Mouse (Mus musculus): ENCODE measurements at regions not wholly inside any gene's neighbourhood (a gene's known extent, or its start where the extent isn't known, plus 50 kb on each side); places are given as distances from the start of the nearest gene placed in this dataset.
"Not testable (repeated sequence)": the region's sequence is repeated elsewhere in the genome, so short reads cannot be mapped to it uniquely, and the experiment has no call there.

- H3K27ac ChIP-seq (ENCODE audit: low read depth, low read length) = no peak overlapping the region
- no peaks in the 10 kb centered on the region for H3K4me1 ChIP-seq (ENCODE audit: insufficient read depth)
- ATAC-seq (no peak), DNase-seq (no peak)
- no peaks in the 10 kb centered on the region for H3K27me3 ChIP-seq (ENCODE audit: insufficient read depth, low read length)
- H3K9me3 ChIP-seq (ENCODE audit: low read length) = no peaks in the 10 kb centered on the region
- H3K4me3 ChIP-seq (ENCODE audit: low read depth, low read length) = no peak overlapping the region
- no peak overlapping the region for H3K4me2 ChIP-seq (ENCODE audit: low read depth)
- TF ChIP-seq CTCF (IDR thresholded peaks at IDR 0.05; ENCODE audit: low read depth) = no peak
- H3K36me3 ChIP-seq (ENCODE audit: insufficient read depth) = no peaks in the 10 kb centered on the region
- no peak overlapping the region for H3K9ac ChIP-seq
- 74% methylated on average over 2 of the region's 2 CpGs for WGBS
These were observed 61.8 kb upstream of the Prkar2b start for GRCm38 (mm10) chr12:32122915-32123314.

- not testable (repeated sequence) for H3K4me1 ChIP-seq (ENCODE audit: insufficient read depth); H3K27me3 ChIP-seq (ENCODE audit: insufficient read depth, low read length); H3K36me3 ChIP-seq (ENCODE audit: insufficient read depth); H3K9me3 ChIP-seq (ENCODE audit: low read length); H3K9ac ChIP-seq; DNase-seq; ATAC-seq; H3K4me2 ChIP-seq (ENCODE audit: low read depth); H3K27ac ChIP-seq (ENCODE audit: low read depth, low read length); H3K4me3 ChIP-seq (ENCODE audit: low read depth, low read length)
- WGBS = 90% methylated on average over 1 of the region's 1 CpGs
These were observed 60.9 kb upstream of the Prkar2b start for GRCm38 (mm10) chr12:32122007-32122406.

- H3K27ac ChIP-seq (ENCODE audit: low read depth, low read length) = no peak overlapping the region
- no peak overlapping the region; the same call in 1 of the 2 replicates for H3K9ac ChIP-seq
- 72% methylated on average over 5 of the region's 5 CpGs for WGBS
- H3K4me1 ChIP-seq (ENCODE audit: insufficient read depth) = 0 out of 2 replicates have a peak, but pooled peaks cover 3% of the 10 kb centered on the region
- no peak overlapping the region for H3K4me3 ChIP-seq (ENCODE audit: low read depth, low read length)
- no peak for TF ChIP-seq CTCF (IDR thresholded peaks at IDR 0.05; ENCODE audit: low read depth)
- no peaks in the 10 kb centered on the region for H3K9me3 ChIP-seq (ENCODE audit: low read length)
- ATAC-seq (no peak), DNase-seq (no peak)
- H3K36me3 ChIP-seq (ENCODE audit: insufficient read depth) = no peaks in the 10 kb centered on the region
- H3K27me3 ChIP-seq (ENCODE audit: insufficient read depth, low read length) = no peaks in the 10 kb centered on the region
- no peak overlapping the region for H3K4me2 ChIP-seq (ENCODE audit: low read depth)
These were observed 51.6 kb upstream of the Prkar2b start for GRCm38 (mm10) chr12:32112691-32113090.

- Histone ChIP-seq H3K36me3 (ENCODE audit: insufficient read depth) (no peaks in the 10 kb centered on the region), H3K4me1 (ENCODE audit: insufficient read depth) (0 out of 2 replicates have a peak, but pooled peaks cover 3% of the 10 kb centered on the region), H3K4me3 (ENCODE audit: low read depth, low read length) (no peak overlapping the region), H3K9ac (no peak overlapping the region), H3K4me2 (ENCODE audit: low read depth) (no peak overlapping the region), H3K9me3 (ENCODE audit: low read length) (no peaks in the 10 kb centered on the region), H3K27me3 (ENCODE audit: insufficient read depth, low read length) (no peaks in the 10 kb centered on the region), H3K27ac (ENCODE audit: low read depth, low read length) (no peak overlapping the region)
- no peak for ATAC-seq
- TF ChIP-seq CTCF (IDR thresholded peaks at IDR 0.05; ENCODE audit: low read depth) = no peak
- 42% methylated on average over 7 of the region's 7 CpGs for WGBS
- DNase-seq = no peak
These were observed 50.5 kb upstream of the Prkar2b start for GRCm38 (mm10) chr12:32111508-32112119.

- DNase-seq = no peak
- H3K36me3 ChIP-seq (ENCODE audit: insufficient read depth) = no peaks in the 10 kb centered on the region
- no peak overlapping the region for H3K9ac ChIP-seq
- TF ChIP-seq CTCF (IDR thresholded peaks at IDR 0.05; ENCODE audit: low read depth) = no peak
- no peak overlapping the region for H3K27ac ChIP-seq (ENCODE audit: low read depth, low read length)
- H3K4me2 ChIP-seq (ENCODE audit: low read depth) = no peak overlapping the region
- no peak overlapping the region for H3K4me3 ChIP-seq (ENCODE audit: low read depth, low read length)
- no peaks in the 10 kb centered on the region for H3K27me3 ChIP-seq (ENCODE audit: insufficient read depth, low read length)
- 41% methylated on average over 5 of the region's 5 CpGs for WGBS
- peak; percentile 43 for ATAC-seq
- no peaks in the 10 kb centered on the region for H3K9me3 ChIP-seq (ENCODE audit: low read length)
- H3K4me1 ChIP-seq (ENCODE audit: insufficient read depth) = 0 out of 2 replicates have a peak, but pooled peaks cover 3% of the 10 kb centered on the region
These were observed 49.8 kb upstream of the Prkar2b start for GRCm38 (mm10) chr12:32110903-32111302.

All from forebrain, postnatal 0 days (tissue).